Mouse (Mus musculus) liver, postnatal 0 days (tissue): ENCODE measurements at regions not wholly inside any gene's neighbourhood (a gene's known extent, or its start where the extent isn't known, plus 50 kb on each side); places are given as distances from the start of the nearest gene placed in this dataset.

Experiments
- CTCF ChIP-seq: sonication (generic); IDR thresholded peaks from 2 replicates; pipeline ENCODE4 v1.5.1; 2016; ENCODE audit warnings: antibody characterized with exemption, low read depth
- EP300 ChIP-seq: IDR thresholded peaks from 2 replicates; pipeline ENCODE4 v1.6.1; 2016; ENCODE audit warnings: antibody characterized with exemption, low read depth, mild to moderate bottlenecking

DNA sequence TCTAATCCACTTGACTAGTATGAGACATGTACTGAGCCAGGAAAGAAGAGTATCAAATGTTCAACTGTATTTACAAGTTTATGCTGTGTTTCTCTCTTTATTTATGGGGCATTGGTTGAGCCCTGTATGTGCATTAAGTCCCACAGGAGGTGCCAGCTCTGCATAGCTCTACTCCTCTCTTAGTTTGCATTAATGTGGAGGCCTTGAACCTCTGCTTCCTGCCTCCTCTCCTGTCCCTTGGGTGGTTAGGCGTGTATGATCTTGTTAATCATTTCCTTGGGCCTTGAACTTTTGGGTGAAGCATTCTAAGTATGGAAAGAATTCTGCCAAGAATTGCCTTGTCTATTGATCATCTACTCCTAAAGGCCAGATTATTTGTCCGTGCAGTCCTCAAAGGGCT is 291.9 kb upstream of the Jag1 start:
- no peak for TF ChIP-seq EP300
- TF ChIP-seq CTCF, result no peak
